Mouse (Mus musculus): ENCODE results near the gene Tenm3.

The Tenm3 gene

DNA sequence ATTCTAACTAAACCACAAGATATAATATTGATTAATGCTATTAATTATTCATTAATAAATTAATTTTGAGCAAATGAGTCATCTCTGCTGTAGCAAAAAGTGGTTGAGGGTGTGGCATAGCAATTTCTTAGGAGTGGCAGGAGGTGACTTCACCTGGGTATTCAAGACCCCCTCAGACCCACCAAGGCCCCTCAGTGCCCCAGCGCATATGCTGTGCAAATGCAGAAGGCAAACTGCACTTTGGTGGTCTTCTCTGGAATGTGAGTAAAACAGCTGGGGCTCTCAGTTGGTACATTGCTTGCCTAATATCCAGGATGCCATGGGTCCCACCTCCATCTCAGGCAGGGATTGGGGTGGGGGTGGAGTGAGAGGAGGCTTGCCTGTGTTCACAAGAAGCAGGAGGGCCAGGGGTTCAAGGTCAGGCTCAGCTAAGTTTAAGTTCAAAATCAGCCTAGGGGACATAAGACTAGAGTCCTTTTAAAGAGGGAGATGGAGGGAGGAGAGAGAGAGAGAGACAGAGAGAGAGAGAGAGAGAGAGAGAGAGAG, 31.5 kb downstream of the Tenm3 start:
- no peak for ATAC-seq (ENCODE audit: insufficient number of reproducible peaks, low FRiP score, low TSS enrichment)

DNA sequence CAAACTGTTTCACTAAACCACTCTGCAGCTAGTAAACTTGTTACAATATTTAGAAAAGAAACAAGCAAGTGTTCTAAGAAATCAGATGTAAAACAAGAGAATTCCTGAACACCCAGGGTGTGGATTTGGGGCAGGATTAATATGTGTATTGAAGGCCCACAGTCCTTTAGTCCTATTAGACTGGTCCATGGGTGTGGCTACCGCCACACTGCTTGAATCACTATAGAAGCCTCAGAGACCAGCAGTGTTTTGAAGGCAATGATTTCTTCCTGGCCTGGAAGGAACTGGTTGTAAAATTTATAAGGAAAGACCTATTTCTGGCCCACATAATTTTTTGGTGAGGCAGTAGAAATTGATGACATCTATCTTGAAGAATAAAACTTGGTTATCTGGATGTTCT, 33.1 kb downstream of the Tenm3 start:
- ATAC-seq (ENCODE audit: insufficient number of reproducible peaks, low FRiP score, low TSS enrichment) = no peak

DNA sequence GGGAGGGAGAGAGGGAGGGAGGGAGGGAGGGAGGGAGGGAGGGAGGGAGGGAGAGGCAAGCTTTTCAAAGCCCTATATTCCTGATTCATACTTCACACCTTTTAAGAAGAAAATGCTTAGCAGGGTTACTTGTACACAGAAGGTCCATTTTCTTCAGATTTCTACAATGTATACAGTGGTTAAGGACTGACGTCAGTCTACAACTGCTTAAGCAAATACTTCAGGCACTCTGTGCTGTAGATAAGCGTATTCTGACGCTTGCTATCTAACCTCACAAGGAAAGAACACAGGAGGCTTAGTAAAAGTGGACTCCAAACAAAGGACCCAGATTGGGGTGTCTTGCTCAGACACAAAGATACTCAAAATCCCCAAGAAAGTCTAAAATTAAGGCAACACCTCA, 34.6 kb downstream of the Tenm3 start:
- ATAC-seq (ENCODE audit: insufficient number of reproducible peaks, low FRiP score, low TSS enrichment) = no peak

DNA sequence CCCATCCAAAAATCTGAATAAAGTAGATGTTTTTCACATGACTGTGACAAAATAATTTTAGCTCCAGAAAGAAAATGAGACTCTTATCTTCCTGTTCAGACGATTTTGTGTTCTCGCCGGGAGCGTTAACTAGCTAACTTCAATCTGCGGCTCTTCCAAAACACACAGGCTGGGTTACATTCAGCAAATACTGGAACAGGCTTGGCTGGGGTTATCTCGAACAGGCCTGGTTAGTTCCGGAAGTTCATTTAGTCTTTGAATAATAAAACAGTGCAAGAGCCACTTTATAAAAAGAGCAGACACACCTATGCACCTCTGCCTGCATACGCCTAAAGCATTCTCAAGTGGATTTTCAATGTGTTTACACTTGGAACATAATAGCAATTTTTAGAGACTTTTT, 40.7 kb downstream of the Tenm3 start:
- ATAC-seq (ENCODE audit: insufficient number of reproducible peaks, low FRiP score, low TSS enrichment) = no peak

GRCm38 (mm10) chr8:48802231-48802630, 41.5 kb downstream of the Tenm3 start:
- no peak for ATAC-seq (ENCODE audit: insufficient number of reproducible peaks, low FRiP score, low TSS enrichment)

GRCm38 (mm10) chr8:48797955-48798359, 45.8 kb downstream of the Tenm3 start:
- ATAC-seq (ENCODE audit: insufficient number of reproducible peaks, low FRiP score, low TSS enrichment) = no peak

DNA sequence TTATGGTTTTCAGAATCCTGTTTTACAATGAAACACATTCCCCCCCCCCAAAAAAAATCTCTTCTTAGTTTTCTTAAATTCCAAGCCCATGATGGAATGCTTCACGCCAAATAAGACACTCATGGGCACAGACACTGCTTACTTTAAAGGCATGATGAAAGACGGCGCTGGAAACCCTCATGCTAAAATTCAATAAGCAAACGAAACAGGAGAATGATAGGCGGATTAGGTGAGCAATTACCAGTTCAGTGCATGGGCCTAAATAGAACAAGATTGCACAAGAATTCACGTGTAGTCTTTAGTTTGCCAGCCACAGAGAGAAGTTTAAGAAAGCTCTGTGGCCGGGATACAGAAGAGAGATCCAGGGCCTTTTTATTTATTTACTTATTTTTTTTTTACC, 49.5 kb downstream of the Tenm3 start:
- ATAC-seq (ENCODE audit: insufficient number of reproducible peaks, low FRiP score, low TSS enrichment) = no peak

GRCm38 (mm10) chr8:48793729-48794128, 50.0 kb downstream of the Tenm3 start:
- no peak for ATAC-seq (ENCODE audit: insufficient number of reproducible peaks, low FRiP score, low TSS enrichment)

- ATAC-seq (ENCODE audit: insufficient number of reproducible peaks, low FRiP score, low TSS enrichment) = no peak
These were observed 51.0 kb downstream of the Tenm3 start for GRCm38 (mm10) chr8:48792587-48793326.

GRCm38 (mm10) chr8:48783308-48783707, 60.4 kb downstream of the Tenm3 start:
- no peak for ATAC-seq (ENCODE audit: insufficient number of reproducible peaks, low FRiP score, low TSS enrichment)

- ATAC-seq (ENCODE audit: insufficient number of reproducible peaks, low FRiP score, low TSS enrichment) = no peak
These were observed 63.1 kb downstream of the Tenm3 start for GRCm38 (mm10) chr8:48780628-48781027.

- ATAC-seq (ENCODE audit: insufficient number of reproducible peaks, low FRiP score, low TSS enrichment) = no peak
These were observed 64.6 kb downstream of the Tenm3 start for GRCm38 (mm10) chr8:48779194-48779593.

DNA sequence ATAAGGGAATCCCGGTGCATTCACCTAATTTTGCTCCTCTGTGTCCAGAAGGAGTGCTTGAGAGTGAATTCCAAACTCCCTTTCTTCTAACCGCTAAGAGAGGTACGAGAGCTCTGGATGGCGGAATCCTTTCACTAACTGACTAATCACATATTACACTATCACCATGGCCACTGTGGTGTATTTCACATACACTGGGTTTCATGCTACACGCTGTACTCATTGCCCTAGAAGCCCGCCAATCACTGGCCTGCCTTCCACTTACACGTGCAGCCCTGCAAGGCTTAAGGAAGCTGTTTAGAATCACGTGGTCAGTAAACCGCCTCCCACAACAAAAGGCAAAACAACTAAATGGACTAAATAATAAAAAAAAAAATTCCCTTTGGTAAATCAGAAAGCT, 67.7 kb downstream of the Tenm3 start:
- no peak for ATAC-seq (ENCODE audit: insufficient number of reproducible peaks, low FRiP score, low TSS enrichment)

DNA sequence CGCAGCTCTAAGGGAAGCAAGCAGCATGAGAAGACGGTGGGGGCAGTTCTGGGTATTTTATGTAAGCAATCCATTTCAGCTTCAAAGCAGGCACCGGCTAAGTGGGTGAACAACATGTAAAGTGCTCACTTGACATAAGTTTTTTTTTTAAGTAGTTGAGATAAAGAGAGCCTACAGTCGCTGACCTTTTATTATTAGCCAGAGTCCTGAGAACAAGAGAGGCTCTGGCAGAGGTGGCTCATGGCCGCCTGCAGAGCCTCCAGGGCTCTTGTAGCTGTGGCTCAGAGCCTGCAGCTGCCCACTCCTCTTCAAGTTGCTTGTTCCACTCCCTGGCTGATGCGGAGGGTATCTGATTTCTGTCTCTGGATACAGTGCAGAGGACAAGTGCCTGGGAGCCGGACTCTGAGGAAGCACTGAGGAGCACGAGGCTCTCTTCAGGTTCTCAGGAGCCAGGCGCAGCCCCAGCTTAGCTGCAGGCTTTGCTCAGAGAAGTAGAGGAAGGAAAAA, 68.2 kb downstream of the Tenm3 start:
- no peak for ATAC-seq (ENCODE audit: insufficient number of reproducible peaks, low FRiP score, low TSS enrichment)

DNA sequence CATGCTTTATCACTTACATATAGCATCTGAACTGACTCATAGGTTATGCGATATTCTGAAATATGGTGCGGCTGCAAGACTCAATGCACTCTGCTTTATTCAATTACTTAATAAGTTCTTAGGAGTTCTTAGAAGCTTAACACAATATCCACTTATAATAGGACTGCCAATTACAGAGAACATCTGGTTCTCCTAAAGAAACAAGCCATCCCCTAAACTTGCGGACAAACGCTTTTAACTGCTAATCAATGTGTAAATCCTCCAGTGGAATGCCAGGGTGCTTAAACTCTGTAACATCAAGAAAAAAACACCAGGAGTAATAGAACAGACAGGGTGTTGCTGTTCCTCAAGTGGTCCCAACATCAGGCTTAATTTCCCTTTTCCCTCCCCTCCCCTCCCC, 68.9 kb downstream of the Tenm3 start:
- no peak for ATAC-seq (ENCODE audit: insufficient number of reproducible peaks, low FRiP score, low TSS enrichment)

DNA sequence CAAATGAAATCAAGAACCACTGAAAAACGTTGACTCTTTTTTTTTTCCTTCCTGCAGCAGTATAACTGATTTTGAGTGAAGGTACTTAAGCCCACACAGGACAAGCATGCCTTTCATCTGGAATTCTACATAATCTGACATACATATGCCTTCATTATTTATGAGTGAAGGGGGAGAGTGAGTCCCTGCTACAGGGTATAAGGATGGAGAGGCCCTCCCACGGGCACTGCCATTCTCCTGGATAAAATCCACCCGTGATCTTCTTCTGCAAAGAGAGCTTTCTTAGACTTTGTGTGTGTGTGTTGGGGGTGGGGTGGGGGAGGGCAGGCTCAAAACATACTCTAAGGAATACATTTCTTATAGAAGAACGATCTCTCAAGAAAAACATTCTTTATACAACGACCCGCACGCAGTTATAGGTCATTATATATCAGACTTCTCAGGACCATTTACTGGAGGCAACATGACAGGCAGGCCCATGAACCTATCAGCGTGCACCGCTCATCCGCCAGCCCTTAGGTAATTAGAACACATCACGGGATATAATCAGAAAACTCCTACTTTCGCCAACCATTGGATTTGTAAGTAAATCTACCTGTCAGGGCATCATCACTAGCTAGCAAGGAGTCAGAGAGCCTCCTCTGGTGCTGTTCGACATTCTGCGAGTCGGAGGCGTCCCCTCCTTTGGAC, 77.1 kb downstream of the Tenm3 start:
- ATAC-seq (ENCODE audit: insufficient number of reproducible peaks, low FRiP score, low TSS enrichment) = no peak

DNA sequence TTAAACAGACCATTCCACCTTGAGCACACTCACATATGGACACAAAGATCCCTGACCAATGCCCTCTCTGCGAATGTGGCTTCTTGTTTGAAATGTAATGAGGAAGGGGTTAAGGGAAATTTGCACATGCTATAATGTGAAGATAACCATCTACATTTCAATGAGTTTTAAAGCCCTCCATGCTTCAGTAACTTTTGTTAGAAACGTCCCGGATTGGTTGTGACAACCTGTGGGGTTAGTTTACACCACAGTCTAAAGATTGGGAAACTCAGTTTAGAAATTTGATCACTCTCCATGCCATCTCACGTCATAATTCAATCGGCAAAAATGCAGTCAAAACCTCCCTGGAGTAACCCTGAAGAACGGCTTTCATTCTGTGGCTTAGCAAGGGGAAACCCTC, 78.5 kb downstream of the Tenm3 start:
- no peak for ATAC-seq (ENCODE audit: insufficient number of reproducible peaks, low FRiP score, low TSS enrichment)

- no peak for ATAC-seq (ENCODE audit: insufficient number of reproducible peaks, low FRiP score, low TSS enrichment)
These were observed 79.7 kb downstream of the Tenm3 start for GRCm38 (mm10) chr8:48764011-48764410.

- ATAC-seq (ENCODE audit: insufficient number of reproducible peaks, low FRiP score, low TSS enrichment) = no peak
These were observed 86.9 kb downstream of the Tenm3 start for GRCm38 (mm10) chr8:48756874-48757273.

GRCm38 (mm10) chr8:48755492-48755891, 88.3 kb downstream of the Tenm3 start:
- no peak for ATAC-seq (ENCODE audit: insufficient number of reproducible peaks, low FRiP score, low TSS enrichment)

GRCm38 (mm10) chr8:48754959-48755358, 88.8 kb downstream of the Tenm3 start:
- no peak for ATAC-seq (ENCODE audit: insufficient number of reproducible peaks, low FRiP score, low TSS enrichment)

DNA sequence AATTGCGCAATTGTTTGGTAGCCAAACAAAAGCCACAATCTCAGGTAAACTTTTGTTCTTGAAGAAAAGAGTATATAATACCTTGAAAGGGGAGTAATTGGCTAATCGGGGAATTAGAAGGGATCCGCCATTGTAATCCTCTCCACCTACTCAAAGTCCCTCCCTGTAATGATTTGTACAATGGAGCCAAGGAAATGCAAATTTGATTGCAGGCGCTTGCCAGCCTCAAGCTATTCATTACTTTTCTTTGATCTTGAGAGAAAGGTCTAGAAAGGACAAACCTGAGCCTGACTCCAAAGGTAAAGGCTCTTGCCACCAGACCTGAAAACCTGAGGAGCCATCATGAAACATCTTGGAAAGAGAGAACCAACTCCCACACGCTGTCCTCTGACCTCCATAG, 91.8 kb downstream of the Tenm3 start:
- ATAC-seq (ENCODE audit: insufficient number of reproducible peaks, low FRiP score, low TSS enrichment) = no peak

Data from cerebellum, adult (tissue).